Mouse (Mus musculus): ENCODE results near the gene Dnajc6. TPM values are rescaled to one million over a fixed set of nuclear protein-coding genes. Genes with fewer than 3 reads are reported as not detected.

Gene Dnajc6
- polyA plus RNA-seq (2017; shearing (Covaris generic)), result 1.4 TPM

DNA sequence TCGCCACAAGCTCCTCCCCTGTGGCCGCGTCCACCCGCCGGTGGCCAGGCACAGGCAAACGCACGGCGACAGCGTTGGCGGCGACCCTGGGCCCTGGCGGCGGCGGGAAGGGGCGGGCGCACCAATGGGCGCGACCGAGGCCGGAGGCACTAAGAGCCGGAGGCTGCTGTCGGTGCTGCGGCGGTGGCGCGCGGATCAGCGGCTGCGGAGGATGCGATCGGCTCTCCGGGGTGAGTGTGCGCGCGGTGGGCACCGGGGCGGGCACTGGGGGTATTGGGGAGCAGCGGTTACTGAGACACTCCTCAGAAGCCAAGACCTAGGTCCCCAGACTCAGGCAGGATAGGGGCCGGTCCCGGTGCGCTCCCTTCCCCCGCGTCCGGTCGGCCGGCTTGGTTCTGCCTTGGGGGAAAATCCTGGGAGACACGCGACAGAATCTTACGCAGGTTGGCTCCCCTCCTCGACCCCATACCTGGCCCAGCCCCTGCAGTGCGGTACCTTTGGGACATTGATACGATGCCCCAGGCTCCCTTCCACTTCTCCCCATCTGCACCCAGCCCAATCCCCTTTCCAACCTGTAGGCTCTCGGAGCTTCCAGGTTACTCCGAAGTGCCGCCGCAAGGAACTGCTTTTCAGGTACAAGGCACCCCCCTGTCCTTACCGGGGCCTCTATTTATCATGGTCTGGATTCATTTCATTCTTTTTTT, at the start of gene Dnajc6:
TSS of gene Dnajc6 (plus strand) at position 115 of the 704 bp plus-strand sequence.

DNA sequence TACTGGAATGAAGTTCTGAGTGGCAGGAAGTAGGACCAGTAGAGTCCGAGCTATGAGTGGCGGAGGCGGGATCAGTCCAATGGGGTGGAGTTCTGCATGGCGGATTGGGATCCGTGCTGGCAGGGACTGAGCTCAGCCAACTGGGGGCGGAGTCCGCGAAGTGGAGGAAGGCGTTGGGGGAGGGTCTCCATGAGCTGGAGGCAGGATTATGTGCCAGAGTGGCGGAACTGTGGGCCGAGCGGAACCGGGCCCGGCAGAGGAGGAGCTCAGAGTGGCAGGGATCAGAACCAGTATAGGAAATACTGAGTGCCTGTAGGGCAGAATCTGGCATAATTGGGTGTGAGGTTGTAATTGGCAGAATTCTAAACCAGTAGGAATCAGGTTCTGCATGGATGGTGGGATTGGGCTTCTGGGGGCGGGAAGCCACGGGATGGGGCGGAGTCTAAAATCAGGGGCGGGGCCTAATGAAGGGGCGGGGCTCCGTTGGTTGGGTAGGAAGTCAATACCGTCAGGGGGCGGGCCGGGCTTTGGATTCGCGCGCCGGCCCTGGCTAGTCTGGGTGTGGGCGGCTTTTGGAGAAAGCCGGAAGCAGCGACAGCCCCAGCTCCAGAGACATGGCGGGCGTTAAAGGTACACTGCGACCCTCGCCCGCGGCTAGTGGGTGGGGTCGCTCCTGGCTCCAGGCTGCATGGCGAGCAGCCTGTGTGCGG, 150.9 kb downstream of the Dnajc6 start, which contains the start of gene Leprot:
TSS of gene Leprot (plus strand) at position 523 of the 710 bp plus-strand sequence.

Other genes with a start within 250 kb of the Dnajc6 start
- 639 TPM for gene Jak1, start 231.4 kb upstream of the Dnajc6 start, polyA plus RNA-seq (2017; shearing (Covaris generic))
- 0.76 TPM for gene Ak4, start 77.4 kb upstream of the Dnajc6 start, polyA plus RNA-seq (2017; shearing (Covaris generic))
- gene Leprot, start 151.1 kb downstream of the Dnajc6 start, polyA plus RNA-seq (2017; shearing (Covaris generic)), result 36.1 TPM
- gene Lepr, start 220.8 kb downstream of the Dnajc6 start, polyA plus RNA-seq (2017; shearing (Covaris generic)), result not detected